Mouse (Mus musculus) myocyte (in vitro differentiated cells): ENCODE results near the gene Tmed1. TPM values are rescaled to one million over a fixed set of nuclear protein-coding genes. Genes with fewer than 3 reads are reported as not detected.

Source experiments
- H3K27me3 ChIP-seq: one replicate; pipeline ENCODE4 v1.6.1; 2011; ENCODE audit not compliant: control insufficient read depth, insufficient read depth, insufficient read length
- H3K36me3 ChIP-seq: one replicate; pipeline ENCODE4 v1.6.1; 2011; ENCODE audit not compliant: control insufficient read depth, insufficient read depth
- H3K4me2 ChIP-seq: one replicate; pipeline ENCODE4 v1.6.1; 2011; ENCODE audit warnings: low read depth, control low read depth
- H3K4me3 ChIP-seq: one replicate; pipeline ENCODE4 v1.5.1; 2011; ENCODE audit warnings: mild to moderate bottlenecking, control low read depth, moderate library complexity
- H3K79me2 ChIP-seq: one replicate; pipeline ENCODE4 v1.6.1; 2011; ENCODE audit not compliant: control insufficient read depth, insufficient read depth
- H3ac ChIP-seq: one replicate; pipeline ENCODE4 v1.6.1; 2011; ENCODE audit not compliant: control insufficient read depth, insufficient read length
- CEBPB ChIP-seq: IDR thresholded peaks from 2 replicates; pipeline ENCODE4 v1.6.1; 2011; ENCODE audit warnings: mild to moderate bottlenecking, moderate library complexity; ENCODE audit not compliant: poor library complexity, insufficient read depth, severe bottlenecking
- E2F4 ChIP-seq: IDR thresholded peaks from one replicate; pipeline ENCODE4 v1.6.1; 2011; ENCODE audit warnings: mild to moderate bottlenecking, control low read depth, moderate library complexity; ENCODE audit not compliant: insufficient read depth
- MAX ChIP-seq: IDR thresholded peaks from one replicate; pipeline ENCODE4 v1.6.1; 2011; ENCODE audit warnings: low read depth, mild to moderate bottlenecking, control low read depth
- MYOD1 ChIP-seq, 3 experiments: IDR thresholded peaks; one replicate each; pipeline ENCODE4 v1.6.1; 2011; ENCODE audit warnings: control low read depth in 2 of 3, low read depth in 2 of 3, mild to moderate bottlenecking in 2 of 3, moderate library complexity in 1 of 3; ENCODE audit not compliant: insufficient read length in 2 of 3, control insufficient read depth in 1 of 3
- MYOG ChIP-seq, 3 experiments: IDR thresholded peaks; one replicate each; pipeline ENCODE4 v1.6.1; 2011; ENCODE audit warnings: control low read depth in 2 of 3, low read depth in 2 of 3, mild to moderate bottlenecking in 2 of 3; ENCODE audit not compliant: insufficient read length in 2 of 3, control insufficient read depth in 1 of 3, insufficient read depth in 1 of 3
- POLR2A ChIP-seq: IDR thresholded peaks from one replicate; pipeline ENCODE4 v1.6.1; 2011; ENCODE audit warnings: low read depth, mild to moderate bottlenecking, control low read depth, moderate library complexity; ENCODE audit not compliant: insufficient read length
- POLR2AphosphoS2 ChIP-seq: IDR thresholded peaks from one replicate; pipeline ENCODE4 v1.6.1; 2011; ENCODE audit warnings: low read depth, control low read depth; ENCODE audit not compliant: insufficient read length
- REST ChIP-seq: IDR thresholded peaks from one replicate; pipeline ENCODE4 v1.6.1; 2011; ENCODE audit warnings: mild to moderate bottlenecking, control low read depth, moderate library complexity; ENCODE audit not compliant: insufficient read depth, insufficient read length
- SRF ChIP-seq: IDR thresholded peaks from one replicate; pipeline ENCODE4 v1.6.1; 2011; ENCODE audit warnings: low read depth; ENCODE audit not compliant: control insufficient read depth, insufficient read length
- TCF12 ChIP-seq: IDR thresholded peaks from one replicate; pipeline ENCODE4 v1.6.1; 2011; ENCODE audit warnings: mild to moderate bottlenecking, control low read depth; ENCODE audit not compliant: poor library complexity, insufficient read depth, severe bottlenecking
- TCF3 ChIP-seq: IDR thresholded peaks from one replicate; pipeline ENCODE4 v1.6.1; 2011; ENCODE audit warnings: low read depth, control low read depth; ENCODE audit not compliant: insufficient read length
- USF1 ChIP-seq: IDR thresholded peaks from one replicate; pipeline ENCODE4 v1.6.1; 2011; ENCODE audit warnings: low read depth, mild to moderate bottlenecking, control low read depth, moderate library complexity
- polyA plus RNA-seq: library from polyadenylated mRNA; unstranded; fragments of >200 nt; fragmentation: generic; extraction: Trizol; gene quantifications from one replicate; pipeline ENCODE4 v1.2.1, GENCODE M21; 2012; ENCODE audit warnings: missing spikeins

Tmed1 gene
- polyA plus RNA-seq, 1 experiment, result 47.3 TPM

DNA sequence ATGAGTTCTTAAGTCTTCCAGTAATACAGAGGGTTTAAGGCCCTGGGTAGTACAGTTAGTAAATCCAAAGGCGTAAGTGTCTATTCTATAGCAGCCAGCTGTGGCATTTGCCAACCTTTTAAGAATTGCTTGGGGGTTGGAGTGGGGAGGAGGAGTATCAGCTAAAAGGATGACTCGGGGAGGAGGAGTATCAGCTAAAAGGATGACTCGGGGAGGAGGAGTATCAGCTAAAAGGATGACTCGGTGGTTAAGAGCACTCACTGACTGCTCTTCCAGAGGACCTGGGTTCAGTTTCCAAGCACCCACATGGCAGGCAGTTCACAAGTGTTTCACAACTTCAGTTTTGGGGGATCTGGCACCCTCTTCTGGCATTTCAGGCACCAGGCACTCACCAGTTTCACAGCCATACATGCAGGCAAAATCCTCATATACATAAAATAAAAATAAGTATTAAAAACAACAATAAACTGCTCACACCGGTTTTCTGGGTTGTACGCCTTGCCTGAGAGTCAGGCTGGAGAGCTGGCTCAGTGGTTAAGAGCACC lies 45.2 kb upstream of the Tmed1 start:
- Histone ChIP-seq H3K4me3 (no peak overlapping the region), H3K4me2 (no peak overlapping the region), H3ac (no peak overlapping the region), H3K27me3 (no peaks in the 10 kb centered on the region), H3K79me2 (peaks cover 89% of the 10 kb centered on the region), H3K36me3 (peaks cover 4% of the 10 kb centered on the region)
- TF ChIP-seq E2F4 (no peak), CEBPB (no peak)

- Histone ChIP-seq H3K36me3 (peaks cover 4% of the 10 kb centered on the region), H3K4me2 (no peak overlapping the region), H3K27me3 (no peaks in the 10 kb centered on the region), H3K4me3 (no peak overlapping the region), H3ac (no peak overlapping the region), H3K79me2 (peaks cover 92% of the 10 kb centered on the region)
- TF ChIP-seq MAX (no peak), USF1 (no peak), E2F4 (no peak), MYOG (IDR thresholded peaks at IDR 0.05; ENCODE audit: control insufficient read depth in 1 of 3, insufficient read depth in 1 of 3, insufficient read length in 2 of 3, low read depth in 2 of 3) (no peak), POLR2A (no peak), TCF12 (no peak), MYOD1 (IDR thresholded peaks at IDR 0.05; ENCODE audit: control insufficient read depth in 1 of 3, insufficient read length in 2 of 3, low read depth in 2 of 3) (no peak), CEBPB (no peak), REST (no peak), TCF3 (no peak), SRF (no peak), POLR2AphosphoS2 (no peak)
Measured at GRCm38 (mm10) chr9:21553607-21554273, 43.7 kb upstream of the Tmed1 start.

DNA sequence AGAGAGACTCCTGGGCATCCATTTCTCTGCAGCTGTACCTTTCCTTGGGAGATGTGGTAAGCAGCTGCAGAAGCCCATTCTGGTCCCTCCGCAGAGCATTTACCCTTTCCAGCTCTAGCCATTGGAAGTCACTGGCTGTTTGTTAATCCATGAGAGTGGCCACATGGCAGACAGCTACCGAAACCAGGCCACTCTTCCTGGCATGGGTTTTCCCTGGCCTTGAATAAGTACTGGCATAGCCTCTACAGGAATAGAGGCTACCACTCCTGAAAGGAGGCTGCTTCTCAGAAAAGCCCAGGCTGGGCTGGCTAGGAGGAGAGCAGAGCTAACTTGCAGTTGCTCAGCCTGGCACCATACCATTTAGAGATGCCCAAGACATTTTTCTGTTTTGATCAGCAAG lies 41.0 kb upstream of the Tmed1 start:
- H3ac ChIP-seq, result no peak overlapping the region
- H3K27me3 ChIP-seq, result no peaks in the 10 kb centered on the region
- TF ChIP-seq E2F4 (no peak), TCF12 (no peak), TCF3 (no peak), CEBPB (no peak), SRF (no peak), POLR2AphosphoS2 (no peak), MAX (no peak), POLR2A (no peak), MYOG (IDR thresholded peaks at IDR 0.05; ENCODE audit: control insufficient read depth in 1 of 3, insufficient read depth in 1 of 3, insufficient read length in 2 of 3, low read depth in 2 of 3) (no peak), USF1 (no peak), MYOD1 (IDR thresholded peaks at IDR 0.05; ENCODE audit: control insufficient read depth in 1 of 3, insufficient read length in 2 of 3, low read depth in 2 of 3) (no peak), REST (no peak)
- H3K4me3 ChIP-seq, result no peak overlapping the region
- peaks cover 4% of the 10 kb centered on the region for H3K36me3 ChIP-seq
- peaks cover 81% of the 10 kb centered on the region for H3K79me2 ChIP-seq
- H3K4me2 ChIP-seq, result no peak overlapping the region

DNA sequence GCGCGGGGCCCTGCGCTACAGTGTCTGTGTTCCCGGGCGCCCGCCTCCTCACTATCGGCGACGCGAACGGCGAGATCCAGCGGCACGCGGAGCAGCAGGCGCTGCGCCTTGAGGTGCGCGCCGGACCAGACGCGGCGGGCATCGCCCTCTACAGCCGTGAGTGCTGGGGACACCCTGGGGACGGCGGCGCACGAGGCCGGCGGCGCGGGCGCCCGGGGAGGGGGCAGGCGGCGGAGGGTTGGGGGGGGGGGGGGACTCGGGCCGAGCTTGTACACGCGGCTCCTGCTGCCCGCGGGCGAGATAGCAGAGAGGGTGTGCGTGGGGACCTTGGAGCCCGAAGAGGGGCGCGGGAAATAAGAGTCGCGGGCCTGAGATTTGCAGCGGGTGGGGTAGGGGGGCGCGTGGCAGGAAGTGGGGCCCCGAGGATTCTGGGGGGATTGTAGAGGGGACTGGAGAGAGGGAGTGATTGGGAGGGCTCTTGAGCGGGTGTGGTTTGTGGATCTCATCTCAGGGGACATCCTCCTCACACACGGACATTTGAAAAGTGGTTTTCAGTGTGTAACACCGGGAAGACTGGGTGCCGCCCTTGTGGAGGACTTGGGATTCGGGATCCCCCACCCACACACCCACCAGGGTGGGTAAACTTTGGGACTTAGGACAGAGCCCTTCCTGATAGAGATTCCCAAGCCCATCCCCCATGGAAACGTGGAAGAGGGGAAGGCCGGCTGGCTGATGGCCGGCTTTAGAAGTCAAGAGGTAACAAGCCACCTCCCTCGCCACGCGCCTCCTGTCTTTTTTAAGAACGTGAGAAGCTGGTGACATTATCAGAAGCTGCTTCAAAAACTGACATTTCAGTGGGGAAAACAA lies 37.3 kb upstream of the Tmed1 start:
- Histone ChIP-seq H3K79me2 (peaks cover 48% of the 10 kb centered on the region), H3ac (peak overlapping the region; percentile 80), H3K4me3 (peak overlapping the region; percentile 81), H3K36me3 (peaks cover 4% of the 10 kb centered on the region), H3K4me2 (peak overlapping the region; percentile 90), H3K27me3 (no peaks in the 10 kb centered on the region)
- TF ChIP-seq MYOD1 (IDR thresholded peaks at IDR 0.05; ENCODE audit: control insufficient read depth in 1 of 3, insufficient read length in 2 of 3, low read depth in 2 of 3), result no peak
- no peak for TF ChIP-seq POLR2A
- TF ChIP-seq TCF12, result no peak
- no peak for TF ChIP-seq TCF3
- no peak for TF ChIP-seq MYOG (IDR thresholded peaks at IDR 0.05; ENCODE audit: control insufficient read depth in 1 of 3, insufficient read depth in 1 of 3, insufficient read length in 2 of 3, low read depth in 2 of 3)
- no peak for TF ChIP-seq POLR2AphosphoS2
- no peak for TF ChIP-seq SRF
- no peak for TF ChIP-seq REST
- TF ChIP-seq CEBPB, result no peak
- TF ChIP-seq E2F4, result no peak
- TF ChIP-seq MAX, result no peak
- no peak for TF ChIP-seq USF1

DNA sequence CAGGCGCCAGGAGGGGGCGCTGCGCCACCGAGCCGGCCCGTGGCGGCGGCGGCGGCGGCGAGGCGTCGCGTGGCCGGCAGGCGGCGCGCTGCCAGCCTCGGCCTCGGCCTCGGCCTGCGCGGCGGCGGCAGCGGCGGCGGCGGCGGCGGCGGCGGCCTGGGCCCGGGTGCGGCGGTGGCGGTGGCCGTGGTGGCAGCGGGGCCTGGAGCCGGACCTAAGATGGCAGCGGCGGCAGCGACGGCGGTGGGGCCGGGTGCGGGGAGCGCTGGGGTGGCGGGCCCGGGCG lies 36.7 kb upstream of the Tmed1 start, which contains the start of gene Carm1:
TSS of gene Carm1 (plus strand) at position 106 of the 286 bp plus-strand sequence.
- peak within 1 kb of the TSS; percentile 81 for H3K4me3 ChIP-seq
- peak within 1 kb of the TSS; percentile 80 for H3ac ChIP-seq
- peaks cover 42% of the 10 kb centered on the region for H3K79me2 ChIP-seq
- TF ChIP-seq TCF12, result no peak
- no peak for TF ChIP-seq POLR2A
- TF ChIP-seq REST, result no peak
- no peak for TF ChIP-seq USF1
- TF ChIP-seq POLR2AphosphoS2, result no peak
- no peak for TF ChIP-seq MYOG (IDR thresholded peaks at IDR 0.05; ENCODE audit: control insufficient read depth in 1 of 3, insufficient read depth in 1 of 3, insufficient read length in 2 of 3, low read depth in 2 of 3)
- no peak for TF ChIP-seq MYOD1 (IDR thresholded peaks at IDR 0.05; ENCODE audit: control insufficient read depth in 1 of 3, insufficient read length in 2 of 3, low read depth in 2 of 3)
- TF ChIP-seq MAX, result no peak
- H3K36me3 ChIP-seq, result no peaks in the 10 kb centered on the region
- H3K27me3 ChIP-seq, result no peaks in the 10 kb centered on the region
- H3K4me2 ChIP-seq, result peak within 1 kb of the TSS; percentile 90
